Mouse (Mus musculus) midbrain, embryonic 16.5 days (tissue): ENCODE data around the gene Plekhh3. TPM values are rescaled to one million over a fixed set of nuclear protein-coding genes. Genes with fewer than 3 reads are reported as not detected.

Source experiments
- ATAC-seq: fragments of 200-750 bp; cut with Nextera tagmentation; 2 replicates; pipeline ENCODE4 v1.8.0; 2017; ENCODE audit warnings: moderate TSS enrichment
- H3K27ac ChIP-seq: fragments of 300-500 bp; sonication (generic); 2 replicates; pipeline ENCODE4 v1.5.1; 2014; ENCODE audit warnings: mild to moderate bottlenecking, low read length, mixed read lengths
- H3K27me3 ChIP-seq: fragments of 300-500 bp; sonication (generic); 2 replicates; pipeline ENCODE4 v1.6.1; 2014; ENCODE audit warnings: low read depth, low read length, mixed read lengths; ENCODE audit not compliant: control insufficient read depth, insufficient read depth
- H3K36me3 ChIP-seq: fragments of 300-500 bp; sonication (generic); 2 replicates; pipeline ENCODE4 v1.6.1; 2014; ENCODE audit warnings: mild to moderate bottlenecking, low read length, moderate library complexity, mixed read lengths; ENCODE audit not compliant: control insufficient read depth, insufficient read depth
- H3K4me1 ChIP-seq: fragments of 300-500 bp; sonication (generic); 2 replicates; pipeline ENCODE4 v1.6.1; 2014; ENCODE audit warnings: mild to moderate bottlenecking, low read length, mixed read lengths; ENCODE audit not compliant: control insufficient read depth, insufficient read depth
- H3K4me2 ChIP-seq: fragments of 300-500 bp; sonication (generic); 2 replicates; pipeline ENCODE4 v1.6.1; 2014; ENCODE audit warnings: mild to moderate bottlenecking, low read length, mixed read lengths
- H3K4me3 ChIP-seq: fragments of 300-500 bp; sonication (generic); 2 replicates; pipeline ENCODE4 v1.5.1; 2014; ENCODE audit warnings: low read depth, mild to moderate bottlenecking, low read length, moderate library complexity, mixed read lengths
- H3K9ac ChIP-seq: fragments of 300-500 bp; sonication (generic); 2 replicates; pipeline ENCODE4 v1.6.1; 2014; ENCODE audit warnings: low read depth, low read length, mixed read lengths
- H3K9me3 ChIP-seq: fragments of 300-500 bp; sonication (generic); replicated peaks from 2 replicates; pipeline ENCODE4 v1.6.1; 2014; ENCODE audit warnings: mild to moderate bottlenecking, low read length, mixed read lengths; ENCODE audit not compliant: control insufficient read depth, poor library complexity, severe bottlenecking
- WGBS: fragments of 180-500 bp; shearing (Covaris S2); extraction: QIAGEN DNeasy Blood & Tissue Kit; methylation state at CpG from one replicate; pipeline ENCODE4 v1.1.7; 2014; 5-methylcytosine and 5-hydroxymethylcytosine counted together
- polyA plus RNA-seq: library from polyadenylated mRNA; unstranded; fragments of >200 nt; fragmentation: Nextera tagmentation; extraction: Ambion mirVana; gene quantifications from 2 replicates; pipeline ENCODE4 v1.2.1, GENCODE M21; 2015

Gene Plekhh3
- polyA plus RNA-seq, 1 experiment from 2014 or later: 6.5 TPM

- Histone ChIP-seq H3K4me1 (peaks cover 32% of the 10 kb centered on the region), H3K9me3 (no peaks in the 10 kb centered on the region), H3K4me2 (peak overlapping the region; percentile 68; the same call in 1 of the 2 replicates)
Measured at GRCm38 (mm10) chr11:101168301-101168980, 2.7 kb downstream of the Plekhh3 start.

GRCm38 (mm10) chr11:101167963-101168300 is 3.2 kb downstream of the Plekhh3 start:
- Histone ChIP-seq H3K4me3 (no peak overlapping the region), H3K36me3 (peaks cover 9% of the 10 kb centered on the region; the same call in 1 of the 2 replicates), H3K4me2 (no peak overlapping the region), H3K9ac (no peak overlapping the region), H3K4me1 (peaks cover 27% of the 10 kb centered on the region), H3K27me3 (peaks cover 60% of the 10 kb centered on the region), H3K9me3 (no peaks in the 10 kb centered on the region), H3K27ac (no peak overlapping the region)
- WGBS: 52% methylated on average over 8 of the region's 8 CpGs
- no peak for ATAC-seq

More at GRCm38 (mm10) chr11:101168301-101168980, 2.7 kb downstream of the Plekhh3 start:
- no peak overlapping the region for H3K27ac ChIP-seq
- 64% methylated on average over 18 of the region's 18 CpGs for WGBS
- no peak overlapping the region for H3K4me3 ChIP-seq
- H3K9ac ChIP-seq: no peak overlapping the region
- H3K27me3 ChIP-seq: peaks cover 58% of the 10 kb centered on the region
- ATAC-seq: no peak
- peaks cover 9% of the 10 kb centered on the region; the same call in 1 of the 2 replicates for H3K36me3 ChIP-seq

- H3K27ac ChIP-seq: no peak overlapping the region
- H3K9ac ChIP-seq: no peak overlapping the region
- ATAC-seq: no peak
- H3K4me2 ChIP-seq: no peak overlapping the region
- WGBS: 52% methylated on average over 19 of the region's 19 CpGs
- peaks cover 9% of the 10 kb centered on the region; the same call in 1 of the 2 replicates for H3K36me3 ChIP-seq
- H3K4me1 ChIP-seq: peaks cover 23% of the 10 kb centered on the region
- no peak overlapping the region for H3K4me3 ChIP-seq
- H3K27me3 ChIP-seq: peaks cover 65% of the 10 kb centered on the region
- no peaks in the 10 kb centered on the region for H3K9me3 ChIP-seq
Measured at GRCm38 (mm10) chr11:101167211-101167962, 3.8 kb downstream of the Plekhh3 start.

- Histone ChIP-seq H3K27me3 (peaks cover 68% of the 10 kb centered on the region), H3K9me3 (no peaks in the 10 kb centered on the region), H3K9ac (no peak overlapping the region), H3K27ac (no peak overlapping the region), H3K4me1 (peaks cover 20% of the 10 kb centered on the region), H3K36me3 (peaks cover 12% of the 10 kb centered on the region; the same call in 1 of the 2 replicates), H3K4me2 (no peak overlapping the region), H3K4me3 (no peak overlapping the region)
- no peak for ATAC-seq
- WGBS: 49% methylated on average over 14 of the region's 14 CpGs
Measured at GRCm38 (mm10) chr11:101166357-101166756, 4.8 kb downstream of the Plekhh3 start.

GRCm38 (mm10) chr11:101164677-101165580 is 6.2 kb downstream of the Plekhh3 start:
- Histone ChIP-seq H3K4me2 (no peak overlapping the region), H3K36me3 (peaks cover 12% of the 10 kb centered on the region; the same call in 1 of the 2 replicates), H3K4me1 (peaks cover 12% of the 10 kb centered on the region), H3K9ac (no peak overlapping the region), H3K27ac (no peak overlapping the region), H3K4me3 (no peak overlapping the region), H3K27me3 (peaks cover 68% of the 10 kb centered on the region), H3K9me3 (no peaks in the 10 kb centered on the region)
- WGBS: 23% methylated on average over 35 of the region's 35 CpGs
- ATAC-seq: no peak

- no peaks in the 10 kb centered on the region for H3K9me3 ChIP-seq
- no peak overlapping the region for H3K9ac ChIP-seq
- no peak for ATAC-seq
- 9% methylated on average over 21 of the region's 21 CpGs for WGBS
- H3K36me3 ChIP-seq: peaks cover 13% of the 10 kb centered on the region
- peak overlapping the region; percentile 33 for H3K4me2 ChIP-seq
- H3K4me1 ChIP-seq: peaks cover 6% of the 10 kb centered on the region
- H3K4me3 ChIP-seq: peak overlapping the region; percentile 22
- H3K27ac ChIP-seq: no peak overlapping the region
- H3K27me3 ChIP-seq: peaks cover 66% of the 10 kb centered on the region
Measured at GRCm38 (mm10) chr11:101164351-101164665, 6.8 kb downstream of the Plekhh3 start.

GRCm38 (mm10) chr11:101163476-101164350 is 7.4 kb downstream of the Plekhh3 start:
- no peak for ATAC-seq
- 18% methylated on average over 47 of the region's 49 CpGs for WGBS
- peaks cover 62% of the 10 kb centered on the region for H3K27me3 ChIP-seq
- H3K9me3 ChIP-seq: no peaks in the 10 kb centered on the region
- H3K36me3 ChIP-seq: peaks cover 16% of the 10 kb centered on the region
- peak overlapping the region; percentile 22 for H3K4me3 ChIP-seq
- peak overlapping the region; percentile 33 for H3K4me2 ChIP-seq
- no peak overlapping the region for H3K9ac ChIP-seq
- no peak overlapping the region for H3K27ac ChIP-seq
- peaks cover under 1% of the 10 kb centered on the region; the same call in 1 of the 2 replicates for H3K4me1 ChIP-seq

GRCm38 (mm10) chr11:101162772-101163171 is 8.4 kb downstream of the Plekhh3 start:
- no peak overlapping the region for H3K27ac ChIP-seq
- peaks cover 55% of the 10 kb centered on the region for H3K27me3 ChIP-seq
- H3K9me3 ChIP-seq: no peaks in the 10 kb centered on the region
- H3K4me1 ChIP-seq: no peaks in the 10 kb centered on the region; the same call in 1 of the 2 replicates
- peaks cover 16% of the 10 kb centered on the region for H3K36me3 ChIP-seq
- no peak overlapping the region for H3K4me2 ChIP-seq
- no peak for ATAC-seq
- no peak overlapping the region for H3K4me3 ChIP-seq
- H3K9ac ChIP-seq: no peak overlapping the region
- WGBS: 53% methylated on average over 5 of the region's 5 CpGs
